Mouse (Mus musculus): ENCODE results near the gene Ankrd10.

- TF ChIP-seq CTCF (IDR thresholded peaks at IDR 0.05; ENCODE audit: control insufficient read depth, insufficient read depth, insufficient read length) (no peak), USF1 (IDR thresholded peaks at IDR 0.05; ENCODE audit: low read depth) (no peak), MYOG (IDR thresholded peaks at IDR 0.05; ENCODE audit: control insufficient read depth, extremely low read depth, insufficient read length) (no peak), CEBPB (IDR thresholded peaks at IDR 0.05; ENCODE audit: low read depth) (no peak), MAX (IDR thresholded peaks at IDR 0.05) (no peak), FOSL1 (IDR thresholded peaks at IDR 0.05; ENCODE audit: insufficient read depth, low read length, poor library complexity, severe bottlenecking) (no peak)
These were observed 26.4 kb upstream of the Ankrd10 start for GRCm38 (mm10) chr8:11661969-11662368.

Data from C2C12 (cell line).